Mouse (Mus musculus) liver, postnatal 0 days (tissue): ENCODE measurements around the gene Kcnh4. TPM values are rescaled to one million over a fixed set of nuclear protein-coding genes. Genes with fewer than 3 reads are reported as not detected.

Source experiments
- ATAC-seq: fragments of 200-750 bp; cut with Nextera tagmentation; 2 replicates; pipeline ENCODE4 v1.8.0; 2017; ENCODE audit warnings: mild to moderate bottlenecking, moderate library complexity
- DNase-seq: peaks from one replicate; pipeline ENCODE4 v3.0.0-alpha.2; 2016
- H3K27ac ChIP-seq: fragments of 300-500 bp; sonication (generic); 2 replicates; pipeline ENCODE4 v1.5.1; 2014; ENCODE audit warnings: antibody characterized with exemption, moderate library complexity, mild to moderate bottlenecking, low read depth
- H3K27me3 ChIP-seq: fragments of 300-500 bp; sonication (generic); 2 replicates; pipeline ENCODE4 v1.6.1; 2014; ENCODE audit warnings: low read length, control low read depth, mixed read lengths; ENCODE audit not compliant: insufficient read depth
- H3K36me3 ChIP-seq: fragments of 300-500 bp; sonication (generic); replicated peaks from 2 replicates; pipeline ENCODE4 v1.6.1; 2014; ENCODE audit warnings: mild to moderate bottlenecking, control low read depth, low read length, moderate library complexity, mixed read lengths; ENCODE audit not compliant: insufficient read depth
- H3K4me1 ChIP-seq: fragments of 300-500 bp; sonication (generic); 2 replicates; pipeline ENCODE4 v1.6.1; 2014; ENCODE audit warnings: antibody characterized with exemption, mild to moderate bottlenecking, control low read depth; ENCODE audit not compliant: insufficient read depth
- H3K4me2 ChIP-seq: fragments of 300-500 bp; sonication (generic); 2 replicates; pipeline ENCODE4 v1.6.1; 2014; ENCODE audit warnings: low read depth, mild to moderate bottlenecking, low read length, moderate library complexity, mixed read lengths
- H3K4me3 ChIP-seq: fragments of 300-500 bp; sonication (generic); 2 replicates; pipeline ENCODE4 v1.5.1; 2014; ENCODE audit warnings: low read depth, low read length
- H3K9ac ChIP-seq: fragments of 300-500 bp; sonication (generic); replicated peaks from 2 replicates; pipeline ENCODE4 v1.6.1; 2014; ENCODE audit warnings: mild to moderate bottlenecking, moderate library complexity
- H3K9me3 ChIP-seq: fragments of 300-500 bp; sonication (generic); 2 replicates; pipeline ENCODE4 v1.6.1; 2016; ENCODE audit warnings: mild to moderate bottlenecking, control low read depth, low read length, mixed read lengths
- CTCF ChIP-seq: sonication (generic); IDR thresholded peaks from 2 replicates; pipeline ENCODE4 v1.5.1; 2016; ENCODE audit warnings: antibody characterized with exemption, low read depth
- EP300 ChIP-seq: IDR thresholded peaks from 2 replicates; pipeline ENCODE4 v1.6.1; 2016; ENCODE audit warnings: antibody characterized with exemption, low read depth, mild to moderate bottlenecking
- WGBS: fragments of 180-500 bp; shearing (Covaris S2); extraction: QIAGEN DNeasy Blood & Tissue Kit; methylation state at CpG from one replicate; pipeline ENCODE4 v1.1.7; 2014; ENCODE audit not compliant: insufficient replicate concordance; 5-methylcytosine and 5-hydroxymethylcytosine counted together
- polyA plus RNA-seq: library from polyadenylated mRNA; unstranded; fragments of >200 nt; fragmentation: Nextera tagmentation; extraction: Ambion mirVana; gene quantifications from 2 replicates; pipeline ENCODE4 v1.2.1, GENCODE M21; 2015

Kcnh4 gene
- polyA plus RNA-seq, 1 experiment from 2014 or later: not detected

- Histone ChIP-seq H3K4me1 (no peaks in the 10 kb centered on the region), H3K4me2 (no peak overlapping the region), H3K27ac (no peak overlapping the region), H3K9ac (no peak overlapping the region), H3K27me3 (no peaks in the 10 kb centered on the region), H3K4me3 (no peak overlapping the region), H3K36me3 (peaks cover 61% of the 10 kb centered on the region), H3K9me3 (no peaks in the 10 kb centered on the region)
- ATAC-seq: no peak
- WGBS: 82% methylated on average over 15 of the region's 15 CpGs
- no peak for DNase-seq
- TF ChIP-seq CTCF (no peak), EP300 (no peak)
Measured at GRCm38 (mm10) chr11:100781763-100782475, 22.2 kb upstream of the Kcnh4 start.

- ATAC-seq: no peak
- no peaks in the 10 kb centered on the region for H3K9me3 ChIP-seq
- 78% methylated on average over 8 of the region's 8 CpGs for WGBS
- H3K4me2 ChIP-seq: no peak overlapping the region
- H3K27ac ChIP-seq: no peak overlapping the region
- H3K4me1 ChIP-seq: no peaks in the 10 kb centered on the region
- TF ChIP-seq CTCF (no peak), EP300 (no peak)
- no peak overlapping the region for H3K9ac ChIP-seq
- no peaks in the 10 kb centered on the region for H3K27me3 ChIP-seq
- DNase-seq: no peak
- H3K36me3 ChIP-seq: peaks cover 45% of the 10 kb centered on the region
- H3K4me3 ChIP-seq: no peak overlapping the region
Measured at GRCm38 (mm10) chr11:100780247-100780646, 20.5 kb upstream of the Kcnh4 start.

- TF ChIP-seq EP300 (no peak), CTCF (no peak)
- no peak for DNase-seq
- no peaks in the 10 kb centered on the region for H3K9me3 ChIP-seq
- H3K27me3 ChIP-seq: no peaks in the 10 kb centered on the region
- H3K4me2 ChIP-seq: no peak overlapping the region
- H3K36me3 ChIP-seq: peaks cover 26% of the 10 kb centered on the region
- WGBS: 60% methylated on average over 3 of the region's 3 CpGs
- no peak overlapping the region for H3K4me3 ChIP-seq
- H3K27ac ChIP-seq: no peak overlapping the region
- H3K4me1 ChIP-seq: no peaks in the 10 kb centered on the region
- ATAC-seq: no peak
- no peak overlapping the region for H3K9ac ChIP-seq
Measured at GRCm38 (mm10) chr11:100778069-100778468, 18.3 kb upstream of the Kcnh4 start.

GRCm38 (mm10) chr11:100775921-100776320 lies 16.2 kb upstream of the Kcnh4 start:
- DNase-seq (no peak), ATAC-seq (0 out of 2 replicates have a peak, but pooled peaks have one; percentile 19)
- H3K4me1 ChIP-seq: peaks cover 2% of the 10 kb centered on the region; the same call in 1 of the 2 replicates
- 75% methylated on average over 10 of the region's 10 CpGs for WGBS
- TF ChIP-seq EP300 (no peak), CTCF (no peak)
- H3K9me3 ChIP-seq: no peaks in the 10 kb centered on the region
- H3K27me3 ChIP-seq: no peaks in the 10 kb centered on the region
- H3K36me3 ChIP-seq: peaks cover 13% of the 10 kb centered on the region
- peak overlapping the region; percentile 44 for H3K27ac ChIP-seq
- no peak overlapping the region for H3K9ac ChIP-seq
- H3K4me2 ChIP-seq: no peak overlapping the region
- H3K4me3 ChIP-seq: no peak overlapping the region

- Histone ChIP-seq H3K4me2 (no peak overlapping the region), H3K27ac (no peak overlapping the region), H3K9ac (no peak overlapping the region), H3K4me1 (peaks cover 9% of the 10 kb centered on the region), H3K27me3 (no peaks in the 10 kb centered on the region), H3K36me3 (no peaks in the 10 kb centered on the region; the same call in 1 of the 2 replicates), H3K4me3 (no peak overlapping the region), H3K9me3 (no peaks in the 10 kb centered on the region)
- WGBS: 71% methylated on average over 4 of the region's 4 CpGs
- ATAC-seq (no peak), DNase-seq (no peak)
- TF ChIP-seq CTCF: no peak
- no peak for TF ChIP-seq EP300
Measured at GRCm38 (mm10) chr11:100774261-100774660, 14.5 kb upstream of the Kcnh4 start.

- H3K4me2 ChIP-seq: peak within 1 kb of the TSS; percentile 77
- DNase-seq (peak; percentile 81), ATAC-seq (peak; percentile 72)
- 12% methylated on average over 17 of the region's 17 CpGs for WGBS
- H3K9ac ChIP-seq: peak within 1 kb of the TSS; percentile 69
- H3K4me1 ChIP-seq: peaks cover 9% of the 10 kb centered on the region
- H3K27ac ChIP-seq: no peak within 1 kb of the TSS; the same call in 1 of the 2 replicates
- H3K36me3 ChIP-seq: no peaks in the 10 kb centered on the region; the same call in 1 of the 2 replicates
- TF ChIP-seq CTCF: no peak
- no peaks in the 10 kb centered on the region for H3K27me3 ChIP-seq
- H3K9me3 ChIP-seq: no peaks in the 10 kb centered on the region
- peak within 1 kb of the TSS; percentile 67 for H3K4me3 ChIP-seq
Measured at GRCm38 (mm10) chr11:100770646-100771408, 11.1 kb upstream of the Kcnh4 start, which contains the start of gene Ghdc. TSS of gene Ghdc (minus strand) at chr11:100770957.
